Mouse (Mus musculus): ENCODE data around the gene Galr3. TPM values are rescaled to one million over a fixed set of nuclear protein-coding genes. Genes with fewer than 3 reads are reported as not detected.
A peak's percentile ranks its signal among the peaks of the same experiment; 100 is the strongest.

Gene Galr3
- total and polyA plus RNA-seq, 3 experiments, result 0.70 to 1.6 (median 1.2) TPM

GRCm38 (mm10) chr15:79074913-79075532 is 33.3 kb downstream of the Galr3 start, which contains the start of gene Eif3l:
Gene Eif3l (plus strand): TSS chr15:79075179.
- H3K27me3 ChIP-seq (replicated peaks), result no peaks in the 10 kb centered on the region
- peak; percentile 93 for TF ChIP-seq NELFE (IDR thresholded peaks at IDR 0.05; ENCODE audit: low read depth, low read length)
- no peak for TF ChIP-seq ZNF384 (IDR thresholded peaks at IDR 0.05; ENCODE audit: low read depth, low read length)
- peak; percentile 86 for TF ChIP-seq MXI1 (IDR thresholded peaks at IDR 0.05; ENCODE audit: low read depth, low read length)
- no peak for TF ChIP-seq USF2 (conservative IDR thresholded peaks at IDR 0.05; ENCODE audit: low read depth, low read length)
- TF ChIP-seq JUND (conservative IDR thresholded peaks at IDR 0.05; ENCODE audit: low read depth, low read length), result no peak
- TF ChIP-seq MAFK (IDR thresholded peaks at IDR 0.05; ENCODE audit: insufficient replicate concordance, low read length), result no peak
- no peak for TF ChIP-seq CHD1 (IDR thresholded peaks at IDR 0.05; ENCODE audit: low read depth, low read length)
- TF ChIP-seq ZMIZ1 (IDR thresholded peaks at IDR 0.05; ENCODE audit: low read depth, low read length), result no peak; the same call in none of the 2 replicates
- no peak for TF ChIP-seq MAZ (IDR thresholded peaks at IDR 0.05; ENCODE audit: low read depth, low read length)
- TF ChIP-seq POLR2A (IDR thresholded peaks at IDR 0.05; ENCODE audit: low read depth, low read length), result peak; percentile 89
- peak; percentile 91 for TF ChIP-seq SIN3A (IDR thresholded peaks at IDR 0.05; ENCODE audit: low read length)
- TF ChIP-seq RAD21 (IDR thresholded peaks at IDR 0.05; ENCODE audit: low read depth, low read length), result no peak
- peak; percentile 66 for TF ChIP-seq TCF12 (IDR thresholded peaks at IDR 0.05; ENCODE audit: low read depth, low read length)
- TF ChIP-seq UBTF (IDR thresholded peaks at IDR 0.05; ENCODE audit: low read depth, low read length), result no peak
- TF ChIP-seq PAX5 (IDR thresholded peaks at IDR 0.05; ENCODE audit: low read length), result no peak
- TF ChIP-seq SMC3 (IDR thresholded peaks at IDR 0.05; ENCODE audit: low read depth, low read length), result no peak
- TF ChIP-seq IRF4 (IDR thresholded peaks at IDR 0.05; ENCODE audit: low read depth, low read length), result no peak; the same call in 1 of the 2 replicates
- TF ChIP-seq BHLHE40 (IDR thresholded peaks at IDR 0.05; ENCODE audit: low read depth, low read length), result no peak
- no peak for TF ChIP-seq ZKSCAN1 (IDR thresholded peaks at IDR 0.05; ENCODE audit: borderline replicate concordance, low read depth, low read length)
- peak; percentile 68; the same call in 1 of the 2 replicates for TF ChIP-seq MYC (IDR thresholded peaks at IDR 0.05; ENCODE audit: low read depth, low read length)
- TF ChIP-seq JUN (IDR thresholded peaks at IDR 0.05; ENCODE audit: insufficient read depth, low read depth, low read length), result no peak
- TF ChIP-seq CHD2 (IDR thresholded peaks at IDR 0.05; ENCODE audit: low read length), result peak; percentile 94
- TF ChIP-seq E2F4 (IDR thresholded peaks at IDR 0.05; ENCODE audit: insufficient replicate concordance, low read depth, low read length), result no peak
- no peak for TF ChIP-seq RCOR1 (conservative IDR thresholded peaks at IDR 0.05; ENCODE audit: low read depth, low read length)
- peak; percentile 95 for TF ChIP-seq KAT2A (IDR thresholded peaks at IDR 0.05; ENCODE audit: insufficient replicate concordance, low read length)
- peak; percentile 78 for TF ChIP-seq NRF1 (IDR thresholded peaks at IDR 0.05; ENCODE audit: low read depth, low read length)
- no peak; the same call in 1 of the 2 replicates for TF ChIP-seq TBP (conservative IDR thresholded peaks at IDR 0.05; ENCODE audit: low read depth, low read length)
- TF ChIP-seq GABPA (IDR thresholded peaks at IDR 0.05; ENCODE audit: insufficient replicate concordance, low read depth, low read length), result no peak; the same call in 1 of the 2 replicates
- TF ChIP-seq HCFC1 (IDR thresholded peaks at IDR 0.05; ENCODE audit: low read depth, low read length), result peak; percentile 94
- no peak for TF ChIP-seq CTCF (conservative IDR thresholded peaks at IDR 0.05 in 1 of 2, IDR thresholded peaks at IDR 0.05 in 1 of 2; ENCODE audit: low read depth in 2 of 2, low read length in 2 of 2)
- no peak for TF ChIP-seq USF1 (IDR thresholded peaks at IDR 0.05; ENCODE audit: low read depth, low read length)
- no peak for TF ChIP-seq MEF2A (IDR thresholded peaks at IDR 0.05; ENCODE audit: borderline replicate concordance, low read depth, low read length)
- peak; percentile 61 for TF ChIP-seq MAX (IDR thresholded peaks at IDR 0.05; ENCODE audit: low read length)
- peak; percentile 92 for TF ChIP-seq ELF1 (IDR thresholded peaks at IDR 0.05; ENCODE audit: low read depth, low read length)
- TF ChIP-seq ETS1 (conservative IDR thresholded peaks at IDR 0.05; ENCODE audit: low read depth, low read length), result no peak
- TF ChIP-seq ZC3H11A (IDR thresholded peaks at IDR 0.05; ENCODE audit: low read depth, low read length), result no peak
- TF ChIP-seq EP300 (IDR thresholded peaks at IDR 0.05; ENCODE audit: low read length), result no peak
- peak; percentile 73 for TF ChIP-seq POLR2AphosphoS2 (IDR thresholded peaks at IDR 0.05; ENCODE audit: low read depth, low read length)
- dilution Hi-C loops (cut with MboI; ENCODE audit: extremely low pct_ligation_motif_present, extremely low pct_unique_long_range_greater_than_20kb, low sequenced_read_pairs) (no loop called here), in situ Hi-C loops (cut with MboI; ENCODE audit: low pct_ligation_motif_present, low pct_unique_long_range_greater_than_20kb, low sequenced_read_pairs) (loop anchor here (5.0 kb wide), 1 partner anchor 38 kb away; no protein-coding TSS in a partner anchor)
- H3K27ac ChIP-seq (ENCODE audit: insufficient read depth, low read depth), result peak within 1 kb of the TSS; percentile 61
- H3K36me3 ChIP-seq (replicated peaks in 1 of 2; ENCODE audit: control insufficient read depth in 1 of 2, insufficient read depth in 1 of 2, low read length in 1 of 2), result peaks cover 32 to 39% of the 10 kb centered on the region in 2 experiments
- H3K9me3 ChIP-seq (replicated peaks; ENCODE audit: low read length), result no peaks in the 10 kb centered on the region
- H3K4me3 ChIP-seq (replicated peaks in 1 of 3; ENCODE audit: low read depth in 2 of 3, low read length in 2 of 3, poor library complexity in 1 of 3), result peak within 1 kb of the TSS; percentile 72 to 97 (median 82)
- H3K4me1 ChIP-seq (ENCODE audit: control insufficient read depth in 1 of 2, insufficient read depth in 2 of 2), result peaks cover 3 to 57% of the 10 kb centered on the region in 2 experiments
- H3K79me2 ChIP-seq (replicated peaks; ENCODE audit: control insufficient read depth, extremely low read depth, insufficient read depth, poor library complexity, severe bottlenecking), result peaks cover 35% of the 10 kb centered on the region
- H3K4me2 ChIP-seq (ENCODE audit: insufficient read depth, low read depth, poor library complexity, severe bottlenecking), result peak within 1 kb of the TSS; percentile 98
- peak; percentile 82 for DNase-seq (ENCODE audit: extremely low read depth)
- peak within 1 kb of the TSS; percentile 73 for H3K9ac ChIP-seq (ENCODE audit: insufficient read depth, low read depth)

Data from CH12.LX (cell line).